Mouse (Mus musculus) cerebellum, adult 2 months (tissue): Measurements from ENCODE around the gene Ncam1. TPM values are rescaled to one million over a fixed set of nuclear protein-coding genes. Genes with fewer than 3 reads are reported as not detected.

ENCODE experiments used
- DNase-seq, 2 experiments: peaks; one replicate each; pipeline ENCODE4 v3.0.0; 2021
- H3K27ac ChIP-seq: fragments of 200-500 bp; 2 replicates; pipeline ENCODE4 v1.5.1; 2012; ENCODE audit warnings: low read length, control low read depth, inconsistent platforms; ENCODE audit not compliant: insufficient read depth
- H3K27me3 ChIP-seq: fragments of 200-500 bp; 2 replicates; pipeline ENCODE4 v1.6.1; 2012; ENCODE audit warnings: inconsistent platforms, mild to moderate bottlenecking, low read length, moderate library complexity; ENCODE audit not compliant: control insufficient read depth, insufficient read depth
- H3K4me1 ChIP-seq: fragments of 200-500 bp; 2 replicates; pipeline ENCODE4 v1.6.1; 2011; ENCODE audit warnings: low read length; ENCODE audit not compliant: control insufficient read depth, insufficient read depth
- H3K4me3 ChIP-seq: fragments of 200-500 bp; replicated peaks from 2 replicates; pipeline ENCODE3; 2011; ENCODE audit warnings: mild to moderate bottlenecking, low read depth, low read length, control low read depth; ENCODE audit not compliant: insufficient read depth
- CTCF ChIP-seq: fragments of 200-500 bp; IDR thresholded peaks from 2 replicates; pipeline ENCODE4 v1.5.1; 2011; ENCODE audit warnings: low read depth, mild to moderate bottlenecking, control low read depth, low read length, moderate library complexity, borderline replicate concordance; ENCODE audit not compliant: insufficient read depth
- POLR2A ChIP-seq: fragments of 200-500 bp; IDR thresholded peaks from 2 replicates; pipeline ENCODE4 v1.6.1; 2011; ENCODE audit warnings: low read length, control low read depth, borderline replicate concordance; ENCODE audit not compliant: insufficient read depth
- WGBS: fragments of 180-500 bp; shearing (Covaris S2); methylation state at CpG from one replicate; pipeline ENCODE4 v1.1.7; 2018; 5-methylcytosine and 5-hydroxymethylcytosine counted together
- polyA plus RNA-seq: library from polyadenylated mRNA; depleted of rRNA; stranded (reverse); fragments of >200 nt; gene quantifications from 2 replicates; pipeline ENCODE4 v1.2.3, GENCODE M21; 2012

Ncam1 gene
- polyA plus RNA-seq, 1 experiment, result 149 TPM

DNA sequence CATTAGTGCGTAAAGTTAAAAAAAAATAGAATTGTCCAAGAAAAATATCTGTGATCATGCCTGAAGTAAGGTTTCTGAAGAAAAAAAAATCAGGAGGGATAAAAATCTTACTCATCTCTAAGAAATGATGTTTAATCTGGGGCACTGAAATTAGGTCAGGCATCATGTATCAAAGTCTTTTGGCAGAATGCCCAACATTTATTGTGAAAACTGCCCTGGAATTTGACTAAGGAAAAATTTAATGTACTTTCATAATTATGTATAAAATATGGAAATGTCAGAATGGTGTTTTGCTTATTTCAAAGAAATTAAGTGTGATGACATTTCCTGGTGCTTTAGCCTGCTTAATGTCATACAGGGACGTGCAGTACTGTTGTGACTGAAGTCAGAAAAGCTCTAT is 52.5 kb downstream of the Ncam1 start:
- 61% methylated on average over 2 of the region's 2 CpGs for WGBS
- no peak for DNase-seq

DNA sequence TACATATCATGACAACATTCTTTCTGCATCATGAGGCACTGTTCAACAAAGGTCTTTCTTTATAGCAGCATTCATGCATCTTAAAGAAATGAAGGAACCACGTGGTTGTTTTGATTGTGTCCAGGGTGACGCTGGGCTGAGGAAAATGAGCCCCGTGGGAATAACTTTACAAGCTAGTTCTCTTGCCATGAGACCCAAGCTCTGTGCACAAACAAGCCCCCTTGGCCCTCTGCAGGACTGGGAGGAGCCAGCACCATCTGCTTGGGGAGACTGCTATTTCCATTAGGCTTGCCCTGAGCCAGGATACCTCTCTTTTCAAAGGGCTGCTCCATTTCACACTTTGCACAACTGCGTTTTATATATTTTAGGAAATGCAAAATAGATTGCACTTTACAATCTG is 53.0 kb downstream of the Ncam1 start:
- H3K4me1 ChIP-seq, result peaks cover 17% of the 10 kb centered on the region
- peak in 1 of 2 experiments; percentile 41 for DNase-seq
- H3K27ac ChIP-seq, result peak overlapping the region; percentile 55; the same call in 1 of the 2 replicates
- TF ChIP-seq POLR2A, result no peak
- TF ChIP-seq CTCF, result no peak
- H3K4me3 ChIP-seq, result no peak overlapping the region
- WGBS, result 14% methylated on average over 4 of the region's 4 CpGs
- no peaks in the 10 kb centered on the region for H3K27me3 ChIP-seq

More for the DNA sequence above, 52.5 kb downstream of the Ncam1 start:
- H3K4me1 ChIP-seq, result peaks cover 18% of the 10 kb centered on the region
- no peak overlapping the region for H3K4me3 ChIP-seq
- TF ChIP-seq CTCF (no peak), POLR2A (no peak)
- H3K27ac ChIP-seq, result no peak overlapping the region
- H3K27me3 ChIP-seq, result no peaks in the 10 kb centered on the region

DNA sequence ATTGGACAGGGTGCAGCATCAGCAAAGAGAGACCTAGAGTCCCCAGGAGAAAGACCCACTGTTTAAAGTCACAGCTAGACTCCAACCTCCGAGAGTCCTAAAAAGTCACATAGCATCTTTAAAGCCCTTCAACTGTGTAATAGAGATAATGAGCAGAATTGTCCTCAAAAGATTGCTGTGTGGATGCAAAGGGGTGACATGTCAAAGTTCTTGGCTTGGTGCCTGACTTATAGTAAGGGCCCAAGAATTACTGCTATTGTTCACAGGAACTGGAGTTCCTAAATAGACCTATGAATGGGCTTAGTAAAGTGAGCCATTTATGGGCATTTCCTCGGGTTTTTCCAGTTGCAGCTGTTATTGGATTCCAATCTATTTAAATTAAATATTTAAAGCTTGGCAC is 54.4 kb downstream of the Ncam1 start:
- Histone ChIP-seq H3K4me1 (peaks cover 17% of the 10 kb centered on the region), H3K27me3 (no peaks in the 10 kb centered on the region), H3K27ac (no peak overlapping the region), H3K4me3 (no peak overlapping the region)
- no peak for TF ChIP-seq CTCF
- TF ChIP-seq POLR2A, result no peak
- 58% methylated on average over 2 of the region's 2 CpGs for WGBS
- no peak for DNase-seq

DNA sequence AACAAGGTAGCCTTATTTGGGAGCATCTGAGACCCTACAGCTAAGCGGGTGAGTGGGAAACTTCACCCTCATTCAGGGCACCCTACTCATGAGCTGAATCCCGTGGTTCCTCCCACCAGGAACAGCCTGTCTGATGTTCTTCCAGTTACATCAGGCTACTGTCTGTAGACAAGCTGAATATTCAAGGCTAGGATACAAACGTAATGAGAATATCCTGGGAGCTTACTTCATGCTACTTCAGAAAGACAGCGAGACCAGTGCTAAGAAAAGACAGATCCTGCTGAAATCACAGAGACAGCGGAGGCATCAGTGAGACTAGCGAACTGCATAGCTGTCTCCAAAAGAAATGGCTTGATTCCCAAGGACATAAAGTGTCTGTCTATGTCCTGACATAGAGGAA is 58.8 kb downstream of the Ncam1 start:
- peaks cover 25% of the 10 kb centered on the region for H3K4me1 ChIP-seq
- DNase-seq, result no peak
- H3K27ac ChIP-seq, result no peak overlapping the region
- H3K4me3 ChIP-seq, result no peak overlapping the region
- H3K27me3 ChIP-seq, result no peaks in the 10 kb centered on the region
- TF ChIP-seq POLR2A (no peak), CTCF (no peak)
- WGBS, result 73% methylated on average over 6 of the region's 6 CpGs

DNA sequence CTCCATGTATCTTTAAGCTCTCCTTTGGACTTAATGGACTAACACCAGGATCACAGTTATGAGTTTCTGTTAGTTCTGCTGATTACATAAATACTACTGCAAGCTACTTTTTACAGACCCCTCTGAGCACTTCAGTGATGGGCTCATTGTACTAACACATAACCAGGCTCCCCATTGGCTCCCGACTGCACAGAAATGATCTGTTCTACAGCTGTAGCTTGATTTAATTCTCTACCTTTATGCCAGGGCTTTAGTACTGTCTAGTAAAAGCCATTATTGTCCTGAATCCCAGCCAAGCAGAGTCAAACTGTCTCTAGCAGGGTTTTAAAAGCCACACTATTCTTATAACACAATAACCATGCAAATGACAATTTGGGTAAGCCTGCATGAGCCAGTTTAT is 60.2 kb downstream of the Ncam1 start:
- TF ChIP-seq CTCF (no peak), POLR2A (no peak)
- Histone ChIP-seq H3K4me3 (no peak overlapping the region), H3K27ac (no peak overlapping the region), H3K27me3 (no peaks in the 10 kb centered on the region), H3K4me1 (peaks cover 36% of the 10 kb centered on the region)
- 15% methylated on average over 1 of the region's 1 CpGs for WGBS
- no peak for DNase-seq

DNA sequence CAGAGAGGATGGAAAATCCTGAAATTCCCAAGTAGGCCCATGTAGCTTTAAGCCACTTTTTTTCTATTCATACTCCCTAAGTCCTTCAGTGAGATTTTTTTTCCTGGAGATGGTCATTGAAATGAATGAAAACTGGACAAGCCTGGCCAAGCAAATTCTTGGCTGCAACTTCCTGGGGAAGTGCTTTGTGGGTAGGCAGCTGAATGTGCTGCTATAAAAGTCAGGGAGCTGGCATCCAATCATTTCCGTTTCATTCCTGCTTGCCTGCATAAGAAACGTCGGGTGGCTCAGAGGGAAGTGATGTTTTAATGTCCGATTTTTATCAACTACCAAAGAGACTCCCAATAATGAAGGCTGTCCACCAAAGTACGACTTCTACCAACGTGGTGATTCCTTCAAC is 61.6 kb downstream of the Ncam1 start:
- peak in 1 of 2 experiments; percentile 57 for DNase-seq
- Histone ChIP-seq H3K4me3 (no peak overlapping the region), H3K27ac (no peak overlapping the region), H3K4me1 (peaks cover 35% of the 10 kb centered on the region), H3K27me3 (no peaks in the 10 kb centered on the region)
- WGBS, result 44% methylated on average over 6 of the region's 6 CpGs
- no peak for TF ChIP-seq CTCF
- TF ChIP-seq POLR2A, result no peak

DNA sequence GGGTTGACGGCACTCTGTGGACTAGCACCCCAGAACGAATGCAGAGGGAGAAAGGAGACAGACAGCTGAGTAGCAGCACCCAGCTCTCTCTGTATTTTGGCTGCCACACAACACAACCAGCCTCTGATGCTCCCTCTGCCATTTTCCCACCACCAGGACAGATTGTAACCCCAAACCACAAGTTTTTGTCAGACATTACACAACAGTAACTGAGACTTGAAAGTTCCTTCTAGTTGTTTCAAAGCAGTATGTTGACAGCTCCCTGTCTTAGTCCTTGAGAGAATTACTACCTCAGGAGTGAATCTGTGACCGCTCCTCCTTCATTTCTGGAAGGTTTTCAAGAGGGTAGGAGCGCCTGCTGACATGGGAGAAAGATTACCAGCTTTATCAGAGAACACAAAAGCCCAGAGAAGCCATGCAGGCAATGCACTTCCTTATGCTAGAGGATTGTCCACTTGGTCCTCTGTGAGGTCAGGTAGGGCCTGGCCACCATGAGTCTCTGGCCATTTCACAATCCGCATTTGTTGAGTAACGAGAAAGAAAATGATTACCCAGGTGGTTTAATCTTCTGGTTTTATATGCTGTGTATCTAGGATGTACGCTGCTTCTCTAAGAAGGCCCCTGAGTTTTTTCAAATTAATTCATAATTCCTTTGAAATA is 64.2 kb downstream of the Ncam1 start:
- WGBS, result 71% methylated on average over 7 of the region's 7 CpGs
- peak overlapping the region; percentile 90 for H3K27ac ChIP-seq
- no peak for DNase-seq
- no peak overlapping the region for H3K4me3 ChIP-seq
- TF ChIP-seq POLR2A (no peak), CTCF (no peak)
- H3K27me3 ChIP-seq, result no peaks in the 10 kb centered on the region
- peaks cover 35% of the 10 kb centered on the region for H3K4me1 ChIP-seq

DNA sequence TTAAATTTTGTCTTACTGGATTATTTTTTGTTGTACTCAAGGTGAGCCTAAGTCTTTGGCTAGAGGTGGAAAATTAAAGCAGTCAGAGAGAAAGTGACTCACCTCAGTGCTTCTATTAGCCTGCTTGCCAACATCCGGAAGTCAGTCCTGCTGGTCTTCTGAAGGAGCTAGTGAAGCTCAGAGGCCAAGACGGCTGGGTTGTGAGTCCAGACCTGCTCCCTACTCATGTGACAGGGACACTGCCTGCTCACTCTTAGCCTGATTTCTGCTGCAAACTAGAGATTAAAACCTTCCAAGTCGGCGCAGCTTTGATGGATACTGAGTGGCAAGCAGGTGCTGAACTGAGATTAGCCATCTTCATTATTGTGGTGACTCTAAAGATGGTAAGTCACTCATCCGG is 65.0 kb downstream of the Ncam1 start:
- H3K27me3 ChIP-seq, result no peaks in the 10 kb centered on the region
- 23% methylated on average over 5 of the region's 5 CpGs for WGBS
- H3K4me3 ChIP-seq, result no peak overlapping the region
- H3K27ac ChIP-seq, result peak overlapping the region; percentile 90
- peaks cover 35% of the 10 kb centered on the region for H3K4me1 ChIP-seq
- DNase-seq, result peak; percentile 70 to 88
- TF ChIP-seq POLR2A, result no peak
- no peak for TF ChIP-seq CTCF
